Mouse (Mus musculus): ENCODE data around the gene Sdc4. TPM values are rescaled to one million over a fixed set of nuclear protein-coding genes. Genes with fewer than 3 reads are reported as not detected.

Gene Sdc4
- total RNA-seq (2014; fragmentation: Nextera tagmentation) (1.0 and 5.3 TPM in 2 replicates), total RNA-seq (2017) (0.23 and 1.3 TPM in 2 replicates)

- ATAC-seq (replicated peaks; ENCODE audit: low FRiP score, low TSS enrichment, poor library complexity, severe bottlenecking) = no peak
Measured at GRCm38 (mm10) chr2:164443460-164444000, at the start of gene Sdc4. Sdc4 (minus strand) TSS chr2:164443887.

GRCm38 (mm10) chr2:164487812-164488211, 44.1 kb upstream of the Sdc4 start:
- no peak for ATAC-seq (replicated peaks; ENCODE audit: low FRiP score, low TSS enrichment, poor library complexity, severe bottlenecking)

- no peak for ATAC-seq (replicated peaks; ENCODE audit: low FRiP score, low TSS enrichment, poor library complexity, severe bottlenecking)
Measured at GRCm38 (mm10) chr2:164487115-164487527, 43.4 kb upstream of the Sdc4 start.

- 0 out of 2 replicates have a peak, but pooled peaks have one; percentile 7 for ATAC-seq (replicated peaks; ENCODE audit: low FRiP score, low TSS enrichment, poor library complexity, severe bottlenecking)
Measured at GRCm38 (mm10) chr2:164486258-164487114, 42.8 kb upstream of the Sdc4 start.

GRCm38 (mm10) chr2:164485681-164486257, 42.1 kb upstream of the Sdc4 start, which contains the start of gene Dbndd2:
Dbndd2 (plus strand) TSS chr2:164486106.
- 0 out of 2 replicates have a peak, but pooled peaks have one; percentile 29 for ATAC-seq (replicated peaks; ENCODE audit: low FRiP score, low TSS enrichment, poor library complexity, severe bottlenecking)

- ATAC-seq (replicated peaks; ENCODE audit: low FRiP score, low TSS enrichment, poor library complexity, severe bottlenecking) = no peak
Measured at GRCm38 (mm10) chr2:164473624-164474023, 29.9 kb upstream of the Sdc4 start, which contains the start of gene Trp53tg5. Trp53tg5 (minus strand) TSS chr2:164473724.

- ATAC-seq (replicated peaks; ENCODE audit: low FRiP score, low TSS enrichment, poor library complexity, severe bottlenecking) = peak; percentile 62
Measured at GRCm38 (mm10) chr2:164470254-164470653, 26.6 kb upstream of the Sdc4 start.

GRCm38 (mm10) chr2:164466787-164467186, 23.1 kb upstream of the Sdc4 start:
- peak; percentile 69 for ATAC-seq (replicated peaks; ENCODE audit: low FRiP score, low TSS enrichment, poor library complexity, severe bottlenecking)

GRCm38 (mm10) chr2:164465161-164465560, 21.5 kb upstream of the Sdc4 start:
- no peak for ATAC-seq (replicated peaks; ENCODE audit: low FRiP score, low TSS enrichment, poor library complexity, severe bottlenecking)

GRCm38 (mm10) chr2:164460745-164461551, 17.3 kb upstream of the Sdc4 start, which contains the start of gene Gm20458:
Gm20458 (plus strand) TSS chr2:164460967.
- ATAC-seq (replicated peaks; ENCODE audit: low FRiP score, low TSS enrichment, poor library complexity, severe bottlenecking) = peak; percentile 98

GRCm38 (mm10) chr2:164458535-164458934, 14.8 kb upstream of the Sdc4 start:
- ATAC-seq (replicated peaks; ENCODE audit: low FRiP score, low TSS enrichment, poor library complexity, severe bottlenecking) = no peak

GRCm38 (mm10) chr2:164457942-164458341, 14.3 kb upstream of the Sdc4 start:
- ATAC-seq (replicated peaks; ENCODE audit: low FRiP score, low TSS enrichment, poor library complexity, severe bottlenecking) = no peak

GRCm38 (mm10) chr2:164456864-164457300, 13.2 kb upstream of the Sdc4 start, which contains the start of gene Sys1:
Sys1 (plus strand) TSS chr2:164456964.
- no peak for ATAC-seq (replicated peaks; ENCODE audit: low FRiP score, low TSS enrichment, poor library complexity, severe bottlenecking)

GRCm38 (mm10) chr2:164456413-164456812, 12.7 kb upstream of the Sdc4 start:
- no peak for ATAC-seq (replicated peaks; ENCODE audit: low FRiP score, low TSS enrichment, poor library complexity, severe bottlenecking)

GRCm38 (mm10) chr2:164455421-164456190, 11.9 kb upstream of the Sdc4 start:
- ATAC-seq (replicated peaks; ENCODE audit: low FRiP score, low TSS enrichment, poor library complexity, severe bottlenecking) = no peak

- no peak for ATAC-seq (replicated peaks; ENCODE audit: low FRiP score, low TSS enrichment, poor library complexity, severe bottlenecking)
Measured at GRCm38 (mm10) chr2:164454846-164455245, 11.2 kb upstream of the Sdc4 start.

- ATAC-seq (replicated peaks; ENCODE audit: low FRiP score, low TSS enrichment, poor library complexity, severe bottlenecking) = no peak
Measured at GRCm38 (mm10) chr2:164453887-164454500, 10.3 kb upstream of the Sdc4 start.
